Mouse (Mus musculus) stomach, embryonic 15.5 days (tissue): ENCODE measurements around the gene Cacng2. TPM values are rescaled to one million over a fixed set of nuclear protein-coding genes. Genes with fewer than 3 reads are reported as not detected.

Experiments used
- ATAC-seq: fragments of 200-750 bp; cut with Nextera tagmentation; 2 replicates; pipeline ENCODE4 v1.8.0; 2017; ENCODE audit warnings: low read depth, moderate number of reproducible peaks, moderate TSS enrichment; ENCODE audit not compliant: insufficient read depth, low FRiP score
- H3K27ac ChIP-seq: fragments of 300-500 bp; sonication (generic); 2 replicates; pipeline ENCODE4 v1.5.1; 2015; ENCODE audit warnings: mild to moderate bottlenecking, inconsistent platforms
- H3K27me3 ChIP-seq: fragments of 300-500 bp; sonication (generic); replicated peaks from 2 replicates; pipeline ENCODE4 v1.6.1; 2015; ENCODE audit warnings: inconsistent platforms
- H3K36me3 ChIP-seq: fragments of 300-500 bp; sonication (generic); 2 replicates; pipeline ENCODE4 v1.6.1; 2015; ENCODE audit warnings: inconsistent platforms
- H3K4me1 ChIP-seq: fragments of 300-500 bp; sonication (generic); 2 replicates; pipeline ENCODE4 v1.6.1; 2015; ENCODE audit warnings: inconsistent platforms
- H3K4me2 ChIP-seq: fragments of 300-500 bp; sonication (generic); 2 replicates; pipeline ENCODE4 v1.6.1; 2015; ENCODE audit warnings: mild to moderate bottlenecking, inconsistent platforms
- H3K4me3 ChIP-seq: fragments of 300-500 bp; sonication (generic); replicated peaks from 2 replicates; pipeline ENCODE4 v1.5.1; 2015; ENCODE audit warnings: inconsistent platforms
- H3K9ac ChIP-seq: fragments of 300-500 bp; sonication (generic); 2 replicates; pipeline ENCODE4 v1.6.1; 2015; ENCODE audit warnings: inconsistent platforms
- H3K9me3 ChIP-seq: fragments of 300-500 bp; sonication (generic); 2 replicates; pipeline ENCODE4 v1.6.1; 2016; ENCODE audit warnings: inconsistent platforms
- WGBS: fragments of 180-500 bp; shearing (Covaris S2); methylation state at CpG from one replicate; pipeline ENCODE4 v1.1.7; 2015; 5-methylcytosine and 5-hydroxymethylcytosine counted together
- polyA plus RNA-seq: library from polyadenylated mRNA; unstranded; fragments of >200 nt; fragmentation: Nextera tagmentation; extraction: Ambion mirVana; gene quantifications from 2 replicates; pipeline ENCODE4 v1.2.1, GENCODE M21; 2015

The Cacng2 gene
- polyA plus RNA-seq, 1 experiment from 2014 or later: 0.13 TPM

DNA sequence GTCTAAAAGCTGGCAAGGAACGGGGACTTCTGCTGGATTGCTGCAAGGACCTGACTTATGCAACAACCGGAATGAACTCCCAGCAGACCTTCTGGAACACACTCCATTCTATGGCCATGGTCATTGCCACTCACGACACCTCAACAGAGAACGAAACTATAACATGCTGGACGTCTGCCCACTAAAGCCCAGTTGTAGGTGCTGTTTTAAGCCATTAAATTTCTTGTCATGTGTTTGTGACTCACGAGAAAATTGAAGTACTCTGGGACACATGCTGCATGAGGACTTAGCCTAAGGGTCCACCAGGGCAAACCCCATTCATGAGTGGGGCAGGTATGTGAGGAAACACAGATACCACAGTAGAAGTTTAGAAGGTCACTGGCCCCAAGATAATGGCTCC lies 159.1 kb downstream of the Cacng2 start:
- ATAC-seq: no peak
- H3K4me1 ChIP-seq: peaks cover 16% of the 10 kb centered on the region
- H3K4me2 ChIP-seq: no peak overlapping the region
- WGBS: 91% methylated on average over 6 of the region's 6 CpGs
- H3K27me3 ChIP-seq: peaks cover 7% of the 10 kb centered on the region
- H3K36me3 ChIP-seq: peaks cover 71% of the 10 kb centered on the region
- H3K9me3 ChIP-seq: no peaks in the 10 kb centered on the region
- H3K27ac ChIP-seq: no peak overlapping the region
- H3K9ac ChIP-seq: no peak overlapping the region
- H3K4me3 ChIP-seq: no peak overlapping the region

DNA sequence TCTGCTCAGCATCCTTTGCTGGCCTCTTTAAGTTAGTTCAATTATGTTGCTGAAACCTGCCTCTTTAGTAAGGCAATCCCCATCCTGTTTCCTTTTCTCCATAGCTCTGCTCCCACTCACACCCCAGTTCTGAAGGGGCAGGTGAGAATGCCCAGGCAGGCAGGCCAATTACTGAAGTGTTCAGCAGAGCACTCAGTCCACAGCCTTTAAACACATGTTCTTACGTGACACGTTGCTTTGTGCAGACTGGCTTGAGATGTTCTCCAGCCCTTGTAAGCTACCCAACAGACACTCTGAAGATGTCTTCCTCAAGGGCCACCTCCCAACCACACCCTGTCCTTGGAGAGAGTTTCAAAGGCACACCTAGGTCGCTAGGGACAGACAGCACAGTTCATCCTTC lies 161.8 kb downstream of the Cacng2 start:
- no peak for ATAC-seq
- Histone ChIP-seq H3K9ac (no peak overlapping the region), H3K36me3 (peaks cover 45% of the 10 kb centered on the region), H3K4me1 (peaks cover 19% of the 10 kb centered on the region), H3K4me2 (no peak overlapping the region), H3K4me3 (no peak overlapping the region), H3K27me3 (peaks cover 12% of the 10 kb centered on the region), H3K27ac (no peak overlapping the region), H3K9me3 (no peaks in the 10 kb centered on the region)
- 60% methylated on average over 3 of the region's 3 CpGs for WGBS

DNA sequence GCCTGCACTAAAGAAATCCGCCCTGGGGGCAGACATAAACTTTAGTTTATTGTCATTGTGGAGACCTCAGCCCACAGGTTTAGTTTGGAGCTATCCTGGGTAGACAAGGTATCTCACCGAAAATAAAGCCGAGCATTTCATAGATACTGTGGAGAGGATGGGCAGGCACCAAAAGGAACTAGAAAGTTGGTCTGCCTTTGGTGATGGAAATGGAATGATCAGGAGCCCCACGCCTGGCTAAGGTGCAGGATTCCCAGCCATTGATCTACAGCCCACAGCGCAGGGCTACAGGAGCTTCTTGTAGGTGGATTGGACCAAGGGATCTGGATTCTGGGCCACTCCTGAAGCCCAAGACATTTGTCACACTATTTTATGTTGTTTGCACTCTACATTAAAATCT lies 162.2 kb downstream of the Cacng2 start:
- no peaks in the 10 kb centered on the region for H3K9me3 ChIP-seq
- no peak overlapping the region for H3K27ac ChIP-seq
- H3K4me3 ChIP-seq: no peak overlapping the region
- H3K4me2 ChIP-seq: 0 out of 2 replicates have a peak overlapping the region, but pooled peaks have one; percentile 91
- ATAC-seq: no peak
- H3K4me1 ChIP-seq: peaks cover 19% of the 10 kb centered on the region
- H3K27me3 ChIP-seq: peaks cover 12% of the 10 kb centered on the region
- H3K36me3 ChIP-seq: peaks cover 40% of the 10 kb centered on the region
- H3K9ac ChIP-seq: no peak overlapping the region
- 53% methylated on average over 5 of the region's 5 CpGs for WGBS

DNA sequence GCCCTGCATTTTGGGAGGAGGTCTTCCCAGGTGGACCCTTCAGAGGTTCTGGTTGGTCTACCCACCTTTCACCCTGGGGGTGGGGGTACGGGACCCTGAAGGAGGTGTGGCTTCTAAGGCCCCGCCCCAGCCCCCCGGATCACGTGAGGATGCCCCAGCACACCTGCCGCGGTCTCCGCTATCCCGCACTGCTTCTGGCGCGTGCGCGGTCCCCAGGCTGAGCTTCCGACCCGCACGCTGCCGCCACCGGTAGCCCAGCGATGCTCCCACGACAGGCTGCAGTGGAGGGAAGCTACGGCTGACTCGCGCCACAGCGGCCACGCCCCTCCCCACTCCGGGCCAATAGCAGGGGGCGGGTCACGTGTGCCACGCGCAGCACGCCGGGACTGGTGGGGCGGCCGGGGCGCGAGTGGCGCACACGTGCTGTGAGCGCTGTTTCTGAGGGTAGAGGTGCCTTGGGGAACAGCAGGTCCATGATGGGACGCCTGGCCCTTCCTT lies 163.4 kb downstream of the Cacng2 start, which contains the start of gene Foxred2:
TSS of gene Foxred2 (minus strand) at position 319 of the 498 bp plus-strand sequence.
- Histone ChIP-seq H3K4me2 (peak within 1 kb of the TSS; percentile 91), H3K4me3 (peak within 1 kb of the TSS; percentile 55), H3K9ac (peak within 1 kb of the TSS; percentile 29; the same call in 1 of the 2 replicates), H3K36me3 (peaks cover 30% of the 10 kb centered on the region), H3K27me3 (peaks cover 12% of the 10 kb centered on the region), H3K4me1 (peaks cover 19% of the 10 kb centered on the region), H3K9me3 (no peaks in the 10 kb centered on the region), H3K27ac (no peak within 1 kb of the TSS)
- under 1% methylated on average over 39 of the region's 39 CpGs for WGBS
- peak; percentile 89 for ATAC-seq

DNA sequence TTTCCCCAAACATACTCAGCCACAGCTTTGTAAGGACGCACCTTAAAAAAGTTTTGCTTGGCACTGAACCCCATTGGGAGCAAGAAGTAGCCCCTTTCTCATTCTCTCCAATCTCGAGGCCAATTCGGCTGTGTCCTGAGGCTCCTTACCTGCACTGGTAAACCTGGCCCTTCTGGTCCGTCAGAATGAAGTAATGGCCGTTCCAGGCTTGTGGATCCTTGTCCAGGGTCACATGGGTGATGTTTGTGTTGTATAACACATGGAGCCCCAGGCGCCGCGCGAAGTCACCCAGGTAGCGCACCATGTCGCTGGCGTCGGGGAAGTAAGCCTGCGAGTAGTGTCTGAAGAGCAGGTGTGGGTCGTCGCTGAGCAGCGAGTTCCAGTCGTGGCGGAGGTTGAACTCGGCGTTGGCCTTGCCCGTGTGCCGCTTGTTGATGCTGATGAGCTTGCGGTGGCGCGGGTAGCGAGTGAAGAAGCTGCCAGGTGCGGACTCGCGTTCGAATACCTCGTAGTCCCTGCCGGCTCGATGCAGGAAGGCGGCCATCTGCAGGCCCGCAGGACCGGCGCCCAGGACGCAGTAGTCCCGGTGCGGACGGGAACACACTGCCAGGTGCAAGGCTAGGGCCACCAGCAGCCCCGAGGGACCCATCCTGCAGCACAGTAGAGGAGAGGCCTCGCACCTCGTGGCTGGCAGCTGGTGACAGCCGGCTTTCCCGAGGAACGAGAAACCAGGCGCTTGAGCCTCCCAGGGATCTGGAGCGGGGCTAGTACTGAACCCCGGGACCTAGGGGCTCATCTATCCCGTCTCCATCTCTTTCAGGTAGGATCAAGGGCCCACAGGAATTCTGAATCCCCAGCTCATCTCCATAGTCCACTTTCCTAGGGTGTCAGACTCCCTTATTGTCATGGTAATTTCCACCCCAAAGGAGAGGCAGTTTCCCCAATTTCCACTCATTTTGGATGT lies 164.1 kb downstream of the Cacng2 start:
- peak; percentile 9; the same call in 1 of the 2 replicates for ATAC-seq
- H3K9ac ChIP-seq: peak overlapping the region; percentile 29; the same call in 1 of the 2 replicates
- H3K4me1 ChIP-seq: peaks cover 19% of the 10 kb centered on the region
- no peaks in the 10 kb centered on the region for H3K9me3 ChIP-seq
- 9% methylated on average over 52 of the region's 52 CpGs for whole genome bisulfite sequencing
- peaks cover 12% of the 10 kb centered on the region for H3K27me3 ChIP-seq
- H3K4me2 ChIP-seq: peak overlapping the region; percentile 91
- H3K36me3 ChIP-seq: peaks cover 22% of the 10 kb centered on the region
- H3K27ac ChIP-seq: no peak overlapping the region
- H3K4me3 ChIP-seq: peak overlapping the region; percentile 55

DNA sequence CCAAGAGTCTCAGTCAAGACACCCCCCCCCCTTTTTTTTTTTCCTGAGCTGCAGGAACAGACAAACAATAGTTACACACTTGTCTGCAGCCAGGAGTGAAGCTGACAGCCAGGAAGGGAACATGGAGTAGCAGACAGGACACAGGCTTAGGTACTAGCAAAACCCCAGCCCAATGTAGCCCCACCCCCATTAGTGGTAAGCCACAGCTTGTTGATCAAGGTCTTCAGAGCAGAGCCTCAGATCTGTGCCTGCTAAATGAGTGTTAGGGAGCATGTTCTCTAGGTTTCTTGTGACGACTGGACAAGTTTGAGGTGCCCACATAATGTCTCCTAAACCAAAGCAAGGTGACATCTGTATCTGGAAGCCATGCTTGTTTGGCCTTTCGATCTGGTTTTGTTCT lies 165.5 kb downstream of the Cacng2 start:
- no peak overlapping the region for H3K9ac ChIP-seq
- H3K4me1 ChIP-seq: peaks cover 19% of the 10 kb centered on the region
- H3K4me2 ChIP-seq: no peak overlapping the region
- no peak for ATAC-seq
- WGBS: 88% methylated on average over 2 of the region's 2 CpGs
- H3K27ac ChIP-seq: no peak overlapping the region
- peaks cover 9% of the 10 kb centered on the region for H3K36me3 ChIP-seq
- H3K9me3 ChIP-seq: no peaks in the 10 kb centered on the region
- H3K27me3 ChIP-seq: peaks cover 12% of the 10 kb centered on the region
- no peak overlapping the region for H3K4me3 ChIP-seq

DNA sequence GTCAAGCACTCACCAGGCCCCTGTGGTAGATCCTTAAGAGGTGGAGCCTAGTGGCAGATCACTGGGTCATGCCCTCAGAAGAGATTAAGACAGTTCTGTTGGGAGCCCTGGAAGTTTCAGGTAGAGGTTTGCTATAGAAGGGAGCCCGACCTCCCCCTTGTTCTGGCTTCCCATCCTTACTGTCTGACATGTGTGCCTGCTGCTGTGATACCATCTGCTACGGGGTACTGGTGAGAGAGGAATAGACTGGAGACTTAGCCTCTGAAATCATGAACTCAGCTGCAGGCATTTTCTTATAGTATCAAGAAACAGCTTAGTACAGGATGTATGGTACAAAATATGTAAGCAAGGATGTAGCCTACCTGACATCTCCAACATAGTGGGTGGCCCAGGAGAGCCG lies 166.9 kb downstream of the Cacng2 start:
- no peak overlapping the region for H3K9ac ChIP-seq
- no peak for ATAC-seq
- peaks cover 19% of the 10 kb centered on the region for H3K4me1 ChIP-seq
- no peaks in the 10 kb centered on the region for H3K9me3 ChIP-seq
- no peaks in the 10 kb centered on the region for H3K36me3 ChIP-seq
- no peak overlapping the region for H3K4me2 ChIP-seq
- peaks cover 12% of the 10 kb centered on the region for H3K27me3 ChIP-seq
- WGBS: 89% methylated on average over 3 of the region's 3 CpGs
- no peak overlapping the region for H3K4me3 ChIP-seq
- H3K27ac ChIP-seq: no peak overlapping the region

DNA sequence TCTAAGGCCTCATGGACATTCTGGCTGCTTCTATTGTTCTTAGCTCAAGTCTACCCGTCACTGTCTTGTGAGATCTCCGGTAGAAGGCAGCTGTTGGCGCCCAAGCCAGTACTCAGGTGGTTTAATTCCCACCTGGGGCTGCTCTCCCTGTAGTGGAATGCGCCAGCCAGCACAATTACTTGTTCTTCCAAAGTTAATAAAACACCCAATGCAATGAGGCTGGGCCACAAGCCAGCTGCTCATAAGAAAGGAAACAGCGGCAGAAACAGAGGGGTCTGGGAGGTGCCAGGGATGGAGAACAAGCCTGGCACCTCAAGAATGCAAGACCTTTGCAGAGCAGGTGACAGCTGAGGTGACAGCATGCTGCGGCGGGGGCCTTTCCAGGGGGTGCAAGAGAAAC lies 170.8 kb downstream of the Cacng2 start:
- Histone ChIP-seq H3K4me3 (no peak overlapping the region), H3K9me3 (no peaks in the 10 kb centered on the region), H3K27ac (no peak overlapping the region), H3K4me2 (no peak overlapping the region), H3K27me3 (no peaks in the 10 kb centered on the region), H3K36me3 (no peaks in the 10 kb centered on the region), H3K4me1 (no peaks in the 10 kb centered on the region), H3K9ac (no peak overlapping the region)
- 87% methylated on average over 7 of the region's 7 CpGs for WGBS
- ATAC-seq: no peak

DNA sequence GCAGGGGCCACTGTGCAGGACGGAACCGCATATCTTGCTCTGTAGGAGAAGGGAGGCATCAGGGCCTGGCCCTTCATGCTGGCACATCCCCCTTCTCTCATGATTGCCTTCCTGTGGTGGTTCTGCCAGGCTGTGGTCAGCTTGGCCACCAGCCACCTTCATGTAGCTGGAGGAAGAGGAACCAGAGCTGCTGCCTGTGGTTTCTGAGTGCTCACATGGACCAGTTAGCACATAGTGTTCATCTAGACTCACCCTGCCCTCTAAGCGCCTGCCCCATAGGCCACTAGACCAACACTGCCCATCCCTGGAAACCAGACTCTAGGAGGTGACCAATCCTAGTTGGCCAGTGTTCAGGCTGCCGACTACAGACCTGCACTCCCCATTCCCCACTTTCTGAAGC lies 174.1 kb downstream of the Cacng2 start:
- Histone ChIP-seq H3K36me3 (no peaks in the 10 kb centered on the region), H3K27ac (no peak overlapping the region), H3K9ac (no peak overlapping the region), H3K4me1 (no peaks in the 10 kb centered on the region), H3K27me3 (no peaks in the 10 kb centered on the region), H3K4me2 (no peak overlapping the region), H3K9me3 (no peaks in the 10 kb centered on the region), H3K4me3 (no peak overlapping the region)
- no peak for ATAC-seq
- 73% methylated on average over 4 of the region's 4 CpGs for WGBS

Other genes with a start within 250 kb of the Cacng2 start
- gene Txn2, start 191.0 kb downstream of the Cacng2 start, polyA plus RNA-seq: 259 and 260 TPM in 2 replicates
- gene Foxred2, start 163.3 kb downstream of the Cacng2 start, polyA plus RNA-seq: 3.1 and 3.7 TPM in 2 replicates
- 193 and 199 TPM in 2 replicates for gene Eif3d, start 149.2 kb downstream of the Cacng2 start, polyA plus RNA-seq
- gene Ift27, start 54.1 kb upstream of the Cacng2 start, polyA plus RNA-seq: 64.6 and 70.7 TPM in 2 replicates
- 0.37 TPM in 1 of 2 replicates, not detected in the other for gene Pvalb, start 86.4 kb upstream of the Cacng2 start, polyA plus RNA-seq
- gene Ncf4, start 124.8 kb upstream of the Cacng2 start, polyA plus RNA-seq: 9.0 and 9.2 TPM in 2 replicates
- 0.54 and 0.70 TPM in 2 replicates for gene Csf2rb2, start 185.7 kb upstream of the Cacng2 start, polyA plus RNA-seq
- gene Csf2rb, start 205.7 kb upstream of the Cacng2 start, polyA plus RNA-seq: 2.7 and 3.7 TPM in 2 replicates